Mouse (Mus musculus): Measurements from ENCODE around the gene A930033H14Rik. TPM values are rescaled to one million over a fixed set of nuclear protein-coding genes. Genes with fewer than 3 reads are reported as not detected.

Gene A930033H14Rik
- polyA plus RNA-seq, 1 experiment from 2014 or later = 1.4 TPM

- no peaks in the 10 kb centered on the region for H3K36me3 ChIP-seq
- H3K9me3 ChIP-seq = no peaks in the 10 kb centered on the region
- WGBS = 89% methylated on average over 4 of the region's 4 CpGs
- H3K4me2 ChIP-seq (replicated peaks) = no peak overlapping the region
- no peaks in the 10 kb centered on the region for H3K4me1 ChIP-seq
- no peak for ATAC-seq (ENCODE audit: low FRiP score, low read depth)
- H3K27ac ChIP-seq = no peak overlapping the region
- H3K27me3 ChIP-seq (replicated peaks) = no peaks in the 10 kb centered on the region
- no peak overlapping the region for H3K9ac ChIP-seq
- no peak overlapping the region for H3K4me3 ChIP-seq
Observed at GRCm38 (mm10) chr10:69185431-69185830, 27.5 kb downstream of the A930033H14Rik start.

- 97% methylated on average over 4 of the region's 4 CpGs for WGBS
- Histone ChIP-seq H3K27me3 (replicated peaks) (no peaks in the 10 kb centered on the region), H3K4me3 (no peak overlapping the region), H3K9ac (no peak overlapping the region), H3K36me3 (no peaks in the 10 kb centered on the region), H3K9me3 (no peaks in the 10 kb centered on the region), H3K27ac (no peak overlapping the region), H3K4me1 (no peaks in the 10 kb centered on the region), H3K4me2 (replicated peaks) (no peak overlapping the region)
- no peak for ATAC-seq (ENCODE audit: low FRiP score, low read depth)
Observed at GRCm38 (mm10) chr10:69184903-69185302, 28.0 kb downstream of the A930033H14Rik start.

GRCm38 (mm10) chr10:69180997-69181396, 31.9 kb downstream of the A930033H14Rik start:
- Histone ChIP-seq H3K4me3 (no peak overlapping the region), H3K27me3 (replicated peaks) (no peaks in the 10 kb centered on the region), H3K4me1 (no peaks in the 10 kb centered on the region), H3K4me2 (replicated peaks) (no peak overlapping the region), H3K36me3 (no peaks in the 10 kb centered on the region), H3K27ac (no peak overlapping the region), H3K9me3 (no peaks in the 10 kb centered on the region), H3K9ac (no peak overlapping the region)
- no peak for ATAC-seq (ENCODE audit: low FRiP score, low read depth)
- 79% methylated on average over 3 of the region's 3 CpGs for WGBS

- Histone ChIP-seq H3K27me3 (replicated peaks) (no peaks in the 10 kb centered on the region), H3K4me2 (replicated peaks) (no peak overlapping the region), H3K27ac (no peak overlapping the region), H3K4me1 (no peaks in the 10 kb centered on the region), H3K9ac (no peak overlapping the region), H3K4me3 (no peak overlapping the region), H3K9me3 (no peaks in the 10 kb centered on the region), H3K36me3 (no peaks in the 10 kb centered on the region)
- no peak for ATAC-seq (ENCODE audit: low FRiP score, low read depth)
- 98% methylated on average over 1 of the region's 1 CpGs for WGBS
Observed at GRCm38 (mm10) chr10:69179341-69179740, 33.6 kb downstream of the A930033H14Rik start.

- H3K27ac ChIP-seq = no peak overlapping the region
- H3K4me1 ChIP-seq = no peaks in the 10 kb centered on the region
- H3K27me3 ChIP-seq (replicated peaks) = no peaks in the 10 kb centered on the region
- 79% methylated on average over 3 of the region's 3 CpGs for WGBS
- H3K9ac ChIP-seq = no peak overlapping the region
- no peaks in the 10 kb centered on the region for H3K36me3 ChIP-seq
- no peak for ATAC-seq (ENCODE audit: low FRiP score, low read depth)
- H3K4me2 ChIP-seq (replicated peaks) = no peak overlapping the region
- no peaks in the 10 kb centered on the region for H3K9me3 ChIP-seq
- no peak overlapping the region for H3K4me3 ChIP-seq
Observed at GRCm38 (mm10) chr10:69176116-69176515, 36.8 kb downstream of the A930033H14Rik start.

- Histone ChIP-seq H3K9ac (no peak overlapping the region), H3K27ac (no peak overlapping the region), H3K4me2 (replicated peaks) (no peak overlapping the region), H3K4me1 (no peaks in the 10 kb centered on the region), H3K27me3 (replicated peaks) (no peaks in the 10 kb centered on the region), H3K9me3 (no peaks in the 10 kb centered on the region), H3K36me3 (no peaks in the 10 kb centered on the region), H3K4me3 (no peak overlapping the region)
- WGBS = 89% methylated on average over 3 of the region's 3 CpGs
- ATAC-seq (ENCODE audit: low FRiP score, low read depth) = no peak
Observed at GRCm38 (mm10) chr10:69172412-69172811, 40.5 kb downstream of the A930033H14Rik start.

GRCm38 (mm10) chr10:69166514-69166913, 46.4 kb downstream of the A930033H14Rik start:
- Histone ChIP-seq H3K4me3 (no peak overlapping the region), H3K4me1 (no peaks in the 10 kb centered on the region), H3K4me2 (replicated peaks) (no peak overlapping the region)

GRCm38 (mm10) chr10:69165847-69166246, 47.1 kb downstream of the A930033H14Rik start:
- Histone ChIP-seq H3K9ac (no peak overlapping the region), H3K4me3 (no peak overlapping the region), H3K27me3 (replicated peaks) (no peaks in the 10 kb centered on the region), H3K27ac (no peak overlapping the region), H3K4me1 (no peaks in the 10 kb centered on the region), H3K4me2 (replicated peaks) (no peak overlapping the region), H3K36me3 (no peaks in the 10 kb centered on the region), H3K9me3 (peaks cover 7% of the 10 kb centered on the region; the same call in 1 of the 2 replicates)
- ATAC-seq (ENCODE audit: low FRiP score, low read depth) = no peak
- WGBS = 83% methylated on average over 3 of the region's 3 CpGs

More at GRCm38 (mm10) chr10:69166514-69166913, 46.4 kb downstream of the A930033H14Rik start:
- H3K27me3 ChIP-seq (replicated peaks) = no peaks in the 10 kb centered on the region
- H3K9me3 ChIP-seq = peaks cover 7% of the 10 kb centered on the region; the same call in 1 of the 2 replicates
- no peak for ATAC-seq (ENCODE audit: low FRiP score, low read depth)
- no peak overlapping the region for H3K27ac ChIP-seq
- H3K9ac ChIP-seq = no peak overlapping the region
- WGBS = 85% methylated on average over 12 of the region's 12 CpGs
- H3K36me3 ChIP-seq = no peaks in the 10 kb centered on the region

- no peak overlapping the region for H3K27ac ChIP-seq
- no peak overlapping the region for H3K4me2 ChIP-seq (replicated peaks)
- no peak overlapping the region for H3K4me3 ChIP-seq
- WGBS = 59% methylated on average over 7 of the region's 7 CpGs
- H3K27me3 ChIP-seq (replicated peaks) = no peaks in the 10 kb centered on the region
- no peaks in the 10 kb centered on the region for H3K4me1 ChIP-seq
- no peaks in the 10 kb centered on the region for H3K36me3 ChIP-seq
- no peak for ATAC-seq (ENCODE audit: low FRiP score, low read depth)
- peaks cover 7% of the 10 kb centered on the region; the same call in 1 of the 2 replicates for H3K9me3 ChIP-seq
- H3K9ac ChIP-seq = no peak overlapping the region
Observed at GRCm38 (mm10) chr10:69165125-69165524, 47.8 kb downstream of the A930033H14Rik start.

GRCm38 (mm10) chr10:69163216-69163615, 49.7 kb downstream of the A930033H14Rik start:
- Histone ChIP-seq H3K36me3 (no peaks in the 10 kb centered on the region), H3K4me2 (replicated peaks) (no peak overlapping the region), H3K4me3 (no peak overlapping the region), H3K27me3 (replicated peaks) (no peaks in the 10 kb centered on the region), H3K9me3 (peaks cover 7% of the 10 kb centered on the region; the same call in 1 of the 2 replicates), H3K9ac (no peak overlapping the region), H3K4me1 (no peaks in the 10 kb centered on the region), H3K27ac (no peak overlapping the region)
- WGBS = 89% methylated on average over 5 of the region's 5 CpGs
- no peak for ATAC-seq (ENCODE audit: low FRiP score, low read depth)

- Histone ChIP-seq H3K27ac (no peak overlapping the region), H3K36me3 (no peaks in the 10 kb centered on the region), H3K4me1 (no peaks in the 10 kb centered on the region), H3K9me3 (peaks cover 7% of the 10 kb centered on the region; the same call in 1 of the 2 replicates), H3K9ac (no peak overlapping the region), H3K4me3 (no peak overlapping the region), H3K27me3 (replicated peaks) (no peaks in the 10 kb centered on the region), H3K4me2 (replicated peaks) (no peak overlapping the region)
- WGBS = 87% methylated on average over 5 of the region's 5 CpGs
- ATAC-seq (ENCODE audit: low FRiP score, low read depth) = no peak
Observed at GRCm38 (mm10) chr10:69162577-69162976, 50.3 kb downstream of the A930033H14Rik start.

- Histone ChIP-seq H3K27ac (no peak overlapping the region), H3K4me2 (replicated peaks) (no peak overlapping the region), H3K4me3 (no peak overlapping the region), H3K9me3 (peaks cover 7% of the 10 kb centered on the region; the same call in 1 of the 2 replicates), H3K36me3 (no peaks in the 10 kb centered on the region), H3K9ac (no peak overlapping the region), H3K4me1 (no peaks in the 10 kb centered on the region), H3K27me3 (replicated peaks) (no peaks in the 10 kb centered on the region)
- ATAC-seq (ENCODE audit: low FRiP score, low read depth) = no peak
- 86% methylated on average over 3 of the region's 3 CpGs for WGBS
Observed at GRCm38 (mm10) chr10:69161503-69161902, 51.4 kb downstream of the A930033H14Rik start.

- Histone ChIP-seq H3K27me3 (replicated peaks) (no peaks in the 10 kb centered on the region), H3K4me1 (no peaks in the 10 kb centered on the region), H3K9me3 (peaks cover 7% of the 10 kb centered on the region; the same call in 1 of the 2 replicates), H3K36me3 (no peaks in the 10 kb centered on the region), H3K4me2 (replicated peaks) (no peak overlapping the region), H3K27ac (no peak overlapping the region), H3K4me3 (no peak overlapping the region), H3K9ac (no peak overlapping the region)
- no peak for ATAC-seq (ENCODE audit: low FRiP score, low read depth)
- WGBS = 92% methylated on average over 2 of the region's 2 CpGs
Observed at GRCm38 (mm10) chr10:69160877-69161276, 52.0 kb downstream of the A930033H14Rik start.
